Mouse (Mus musculus) B cell, adult 2 months (primary cell): Measurements from ENCODE around the gene Bbs9.

Experiments
- DNase-seq, 2 experiments: peaks; one replicate each; pipeline ENCODE4 v3.0.0; 2022

Gene Bbs9

DNA sequence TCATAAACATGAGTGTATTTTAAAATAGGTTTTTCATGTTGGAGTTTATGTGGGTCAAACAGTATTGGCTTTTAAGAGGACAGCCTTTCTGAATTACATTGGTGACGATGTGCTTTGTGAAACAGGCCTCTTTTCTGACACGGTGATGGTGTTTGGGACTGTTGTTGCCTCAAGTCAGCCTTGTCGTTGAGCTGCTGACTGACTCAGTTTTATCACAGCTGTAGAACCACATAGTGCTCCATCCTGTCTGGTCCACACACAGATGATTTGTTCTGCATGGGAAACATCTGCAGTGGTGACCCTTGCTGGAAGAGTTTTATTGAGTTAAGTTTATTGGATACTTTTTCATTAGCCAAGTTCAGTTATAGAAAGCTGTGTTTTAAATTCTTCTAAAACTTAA, 283.0 kb downstream of the Bbs9 start:
- no peak for DNase-seq

GRCm38 (mm10) chr9:22759241-22759640, 283.7 kb downstream of the Bbs9 start:
- no peak for DNase-seq

- DNase-seq: no peak
Measured at GRCm38 (mm10) chr9:22760376-22760775, 284.9 kb downstream of the Bbs9 start.

DNA sequence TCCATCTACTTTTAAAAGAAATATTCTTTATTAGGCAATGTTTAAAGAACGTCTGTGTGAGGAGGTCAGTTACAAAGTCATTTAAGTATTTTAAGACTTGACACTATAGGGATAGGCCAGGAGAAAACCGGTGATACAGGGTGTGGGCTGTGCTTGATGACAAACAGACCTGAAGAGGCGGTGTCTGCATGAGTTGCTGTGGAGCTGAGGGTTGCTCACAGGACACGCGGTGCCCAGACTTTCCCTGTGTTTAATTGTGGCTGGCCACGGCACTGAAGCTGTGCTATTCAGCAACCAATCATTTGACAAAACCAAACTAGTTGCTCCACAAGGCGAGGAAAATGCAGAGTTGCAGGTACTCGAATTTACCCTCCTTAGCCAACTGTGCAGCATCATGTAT, 286.0 kb downstream of the Bbs9 start:
- DNase-seq: no peak

DNA sequence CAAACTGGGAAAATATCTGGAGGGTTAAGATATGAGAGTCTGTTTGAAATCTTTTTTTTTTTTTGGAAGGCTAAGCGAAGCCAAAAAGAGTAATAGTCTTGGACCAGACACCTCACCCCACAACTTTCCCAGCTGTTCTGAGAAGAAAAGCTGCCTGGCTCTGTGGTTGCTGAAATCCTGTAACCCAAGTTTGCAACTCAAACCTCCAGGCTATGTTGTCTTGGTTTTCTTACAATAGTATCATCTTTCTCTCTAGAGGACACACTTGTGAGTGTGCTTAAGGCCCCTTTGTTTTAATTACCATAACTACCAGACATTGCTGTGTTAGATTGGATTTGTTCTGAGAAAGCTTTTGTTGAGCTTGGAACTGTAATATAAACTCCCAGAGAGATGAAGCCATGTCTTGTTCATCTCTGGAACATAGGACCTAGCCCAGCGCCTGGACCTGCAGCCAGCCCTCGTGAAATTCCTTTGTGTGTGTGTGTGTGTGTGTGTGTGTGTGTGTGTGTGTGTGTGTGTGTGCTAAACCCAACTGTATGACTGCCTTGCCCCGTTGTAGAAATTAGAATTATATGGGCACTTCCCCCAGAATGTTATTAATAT, 290.2 kb downstream of the Bbs9 start:
- DNase-seq: no peak

DNA sequence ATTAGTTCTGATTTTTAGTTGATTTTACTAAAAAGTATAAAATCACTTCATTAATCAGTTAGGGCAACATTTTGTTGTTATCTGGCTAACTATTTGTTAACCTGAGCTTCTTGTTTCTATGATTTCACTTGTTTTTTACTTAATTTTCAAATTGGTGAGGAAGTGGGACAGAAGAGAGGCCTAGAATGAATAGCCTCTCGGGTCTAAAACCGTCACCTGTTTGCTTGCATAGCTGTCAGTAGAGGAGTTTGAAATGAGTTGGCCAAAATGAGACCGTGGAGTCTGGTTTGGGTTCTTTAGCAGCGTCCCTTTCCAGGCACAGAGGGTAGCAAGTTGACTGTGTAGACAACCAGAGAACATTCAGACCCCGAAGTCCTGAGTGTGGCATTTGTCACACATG, 291.6 kb downstream of the Bbs9 start:
- DNase-seq: no peak

DNA sequence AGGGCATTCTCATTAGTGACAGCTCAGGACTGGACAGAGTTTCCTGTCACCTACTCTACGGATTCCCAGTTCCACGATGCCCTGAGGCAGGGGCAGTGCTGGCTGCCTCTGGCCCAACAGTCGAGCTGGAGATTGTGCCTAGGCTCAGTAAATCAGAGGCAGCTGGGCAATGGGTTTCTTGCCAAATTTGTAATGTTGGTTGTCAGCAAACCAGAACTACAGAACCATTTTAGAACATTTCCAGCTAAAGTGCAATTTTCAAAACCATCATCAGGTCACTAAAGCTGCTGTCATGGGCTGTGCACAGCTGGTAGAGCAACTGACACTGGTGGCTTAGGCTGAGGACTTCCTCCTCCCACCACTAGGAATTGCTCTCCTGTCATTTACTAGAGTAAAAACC, 292.3 kb downstream of the Bbs9 start:
- no peak for DNase-seq

GRCm38 (mm10) chr9:22771785-22772184, 296.3 kb downstream of the Bbs9 start:
- no peak for DNase-seq

DNA sequence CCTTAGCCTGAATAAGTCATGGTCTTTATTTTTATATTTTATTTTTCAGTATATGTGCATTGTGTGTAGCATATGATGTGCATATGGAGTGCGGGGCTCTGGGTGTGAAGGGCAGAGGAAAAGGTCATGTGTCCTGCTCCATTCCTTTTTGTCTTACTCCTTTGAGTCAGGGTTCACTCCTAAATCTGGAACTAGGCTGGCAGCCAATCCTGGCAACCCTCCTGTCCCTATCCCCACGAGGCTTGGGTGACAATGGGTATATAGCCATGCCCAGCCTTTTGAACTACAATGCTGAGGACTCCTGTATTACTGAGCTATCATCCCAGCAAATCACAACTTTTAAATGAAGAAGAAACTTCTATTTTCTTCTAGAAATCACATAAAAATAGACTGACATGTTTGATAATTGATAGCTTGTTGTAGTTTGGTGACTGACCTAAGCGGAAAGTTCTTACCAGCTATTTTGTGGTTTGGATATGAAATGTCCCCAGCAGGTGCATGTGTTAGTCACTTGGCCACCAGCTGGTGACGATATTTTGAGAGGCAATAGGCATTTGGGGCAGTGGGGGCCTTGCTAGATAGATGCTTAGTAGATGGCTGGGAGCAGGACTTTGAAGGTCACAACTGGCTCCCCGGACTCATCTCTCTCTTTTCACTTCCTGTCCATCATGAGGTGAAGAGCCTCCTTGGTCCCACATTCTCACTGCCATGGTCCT, 300.9 kb downstream of the Bbs9 start:
- no peak for DNase-seq

- DNase-seq: no peak
Measured at GRCm38 (mm10) chr9:22777425-22777824, 301.9 kb downstream of the Bbs9 start.

DNA sequence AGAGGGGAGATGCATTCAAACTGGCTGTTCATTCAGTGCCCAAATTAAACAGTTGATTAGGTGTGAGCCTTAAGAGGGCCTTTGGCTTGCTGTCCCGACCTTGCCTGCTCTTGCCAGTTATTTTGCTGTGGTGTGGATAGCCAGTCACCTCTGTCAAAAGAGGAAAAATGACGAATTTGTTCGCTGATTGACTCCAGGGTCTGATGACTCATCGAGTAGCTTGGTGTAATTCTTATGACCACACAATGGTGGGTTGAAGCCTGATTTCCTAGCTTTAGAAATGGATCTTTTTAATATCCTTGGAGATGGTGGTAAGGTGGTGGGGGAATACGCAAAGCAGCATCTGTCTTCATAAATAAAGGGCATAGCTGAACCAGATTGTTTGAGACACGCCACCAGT, 304.1 kb downstream of the Bbs9 start:
- no peak for DNase-seq

DNA sequence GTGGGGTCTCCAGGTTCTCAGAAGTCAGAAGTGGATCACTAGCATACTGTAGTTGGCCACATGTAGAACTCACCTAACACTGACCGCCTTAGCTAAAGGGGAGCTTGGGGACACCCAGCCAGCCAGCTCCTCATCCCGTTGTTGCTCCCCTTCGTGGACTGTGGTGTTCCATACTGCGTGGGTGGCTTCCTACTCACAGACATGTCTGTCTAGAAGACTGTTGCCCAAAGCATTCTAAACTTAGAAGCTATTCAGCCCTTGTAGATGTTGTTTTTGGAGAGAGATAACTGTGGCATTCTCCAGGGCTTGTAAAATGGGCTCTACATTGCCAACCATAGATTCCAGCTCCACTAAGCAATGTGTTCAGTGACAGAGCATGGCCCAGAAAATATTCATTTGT, 310.5 kb downstream of the Bbs9 start:
- no peak for DNase-seq

DNA sequence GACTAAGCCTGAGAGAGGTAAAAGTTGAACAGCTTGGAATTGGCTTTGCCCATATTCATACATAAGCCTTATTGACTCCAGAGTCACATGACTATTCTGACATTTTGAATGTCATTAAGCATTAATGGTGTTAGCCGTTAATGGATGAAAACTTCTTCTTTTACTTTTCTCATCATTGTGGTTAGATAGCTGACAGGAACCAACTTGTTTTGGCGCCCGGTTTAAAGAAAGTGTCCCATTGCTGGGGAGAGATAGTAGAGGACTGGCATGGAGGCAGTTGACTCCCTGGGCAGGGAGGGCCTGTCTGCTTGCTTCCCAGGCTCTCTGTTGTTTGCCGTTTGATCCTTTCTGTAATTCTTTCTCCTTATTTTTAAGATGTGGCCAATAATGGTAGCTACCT, 312.9 kb downstream of the Bbs9 start:
- no peak for DNase-seq

DNA sequence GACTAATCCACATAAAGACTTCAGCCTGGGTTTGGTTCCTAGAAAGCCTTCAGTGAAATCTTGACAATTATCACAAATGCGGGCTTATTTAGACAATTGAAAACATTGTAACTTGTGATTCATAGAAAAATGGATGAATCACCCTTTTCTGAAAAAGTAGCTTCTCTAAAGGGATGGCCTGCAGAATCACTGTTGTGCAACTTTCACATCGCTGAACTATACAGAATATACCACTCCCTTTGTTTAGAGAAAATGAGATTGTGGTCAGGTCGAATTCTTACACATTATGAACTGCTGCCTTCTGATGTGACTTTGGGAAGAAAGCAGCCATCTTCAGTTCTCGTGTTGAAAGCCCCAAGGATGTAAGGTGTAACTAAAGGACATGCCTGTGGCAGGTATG, 313.3 kb downstream of the Bbs9 start:
- no peak for DNase-seq

DNA sequence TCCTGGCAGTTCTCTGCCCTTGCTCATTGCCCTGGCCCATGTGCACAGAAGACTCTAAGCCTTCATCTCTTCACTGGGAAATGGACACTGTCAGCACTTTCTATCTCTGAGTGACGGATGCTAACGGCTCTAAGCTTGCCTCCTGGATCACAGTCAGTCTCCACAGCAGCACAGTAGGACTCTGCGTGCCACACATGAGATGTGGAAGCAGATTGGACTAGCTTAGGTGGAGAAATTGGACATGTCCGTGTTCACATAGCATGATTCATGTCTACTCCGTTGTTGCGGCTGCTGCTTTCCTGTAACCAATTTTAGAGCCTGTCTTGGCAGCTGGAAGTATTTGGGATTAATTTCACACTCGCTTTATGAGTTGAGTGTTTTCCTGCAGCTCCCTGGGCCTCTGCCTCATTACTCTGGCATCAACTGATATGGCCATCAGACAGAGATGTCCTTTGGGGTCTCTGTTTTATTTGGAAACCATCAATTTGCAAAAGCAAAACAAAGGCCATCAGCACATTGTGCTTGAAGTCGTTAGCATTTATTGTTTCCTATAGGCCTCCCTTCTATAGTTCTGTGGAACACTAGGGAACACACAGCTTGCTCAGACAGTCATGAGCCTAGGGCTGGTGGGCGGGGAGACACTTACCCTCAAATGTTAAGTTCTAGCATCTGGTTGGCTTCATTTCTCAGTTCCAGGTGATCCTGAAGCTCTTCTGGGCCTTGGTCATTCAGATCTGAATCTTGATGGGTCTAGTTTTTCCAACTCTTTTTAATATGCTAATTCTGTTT, 314.1 kb downstream of the Bbs9 start:
- no peak for DNase-seq

DNA sequence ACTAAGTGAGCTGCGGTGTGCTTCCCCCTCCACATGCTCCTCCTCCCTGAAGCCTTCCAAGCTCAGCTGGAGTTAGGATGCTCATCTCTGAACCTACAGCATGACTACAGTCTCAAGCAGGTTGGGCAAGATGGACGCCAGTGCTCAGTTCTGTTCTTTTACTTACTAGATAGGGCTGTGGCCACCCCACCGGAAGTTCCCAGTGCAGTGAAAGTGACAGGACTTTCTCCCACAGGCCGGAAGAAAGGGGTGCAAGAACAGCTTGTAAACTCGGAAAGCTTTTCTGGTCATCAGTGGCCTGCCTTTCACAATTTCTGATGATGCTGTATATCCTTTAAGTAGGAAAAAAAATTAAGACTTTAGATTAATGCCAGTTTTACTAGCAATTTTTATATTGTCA, 315.7 kb downstream of the Bbs9 start:
- DNase-seq: no peak

- no peak for DNase-seq
Measured at GRCm38 (mm10) chr9:22791750-22792149, 316.2 kb downstream of the Bbs9 start.

DNA sequence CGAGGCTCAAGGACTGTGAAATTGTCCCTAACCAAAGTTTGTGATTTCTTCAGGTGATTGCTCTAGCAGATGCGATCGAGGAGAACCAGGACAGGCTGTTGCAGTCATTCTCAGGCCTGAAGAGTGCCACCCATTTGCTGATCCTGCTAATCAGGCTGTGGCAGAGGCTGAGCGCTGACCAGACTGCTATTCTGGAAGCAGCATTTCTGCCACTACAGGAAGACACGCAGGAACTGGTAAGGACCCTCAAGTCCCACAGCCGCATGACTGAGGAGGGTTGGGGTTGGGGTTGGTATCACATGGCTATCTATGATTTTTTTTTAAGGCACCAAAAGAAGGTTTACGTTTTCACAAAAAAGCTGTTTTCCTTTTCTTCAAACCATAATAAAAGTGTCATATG, 318.2 kb downstream of the Bbs9 start:
- DNase-seq: no peak

DNA sequence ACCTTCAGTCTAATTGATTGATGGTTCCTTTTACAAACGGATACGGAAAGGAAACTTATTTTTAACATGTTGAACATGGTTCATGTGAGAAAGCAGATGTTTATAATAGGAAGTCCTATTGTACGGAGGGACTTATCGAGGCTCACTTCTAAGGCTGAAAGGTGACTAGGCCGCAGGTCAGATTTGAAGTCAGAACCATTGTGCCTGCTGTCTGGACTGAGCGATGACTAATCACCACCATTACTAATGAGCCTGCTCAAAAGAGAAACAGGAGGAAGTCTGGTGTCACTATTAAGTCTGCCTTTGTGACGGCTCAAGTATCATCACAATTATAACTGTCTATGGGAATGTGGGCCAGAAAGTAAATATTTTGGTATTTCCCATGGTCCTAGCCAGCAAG, 325.2 kb downstream of the Bbs9 start:
- no peak for DNase-seq

- no peak for DNase-seq
Measured at GRCm38 (mm10) chr9:22805981-22806380, 330.5 kb downstream of the Bbs9 start.

DNA sequence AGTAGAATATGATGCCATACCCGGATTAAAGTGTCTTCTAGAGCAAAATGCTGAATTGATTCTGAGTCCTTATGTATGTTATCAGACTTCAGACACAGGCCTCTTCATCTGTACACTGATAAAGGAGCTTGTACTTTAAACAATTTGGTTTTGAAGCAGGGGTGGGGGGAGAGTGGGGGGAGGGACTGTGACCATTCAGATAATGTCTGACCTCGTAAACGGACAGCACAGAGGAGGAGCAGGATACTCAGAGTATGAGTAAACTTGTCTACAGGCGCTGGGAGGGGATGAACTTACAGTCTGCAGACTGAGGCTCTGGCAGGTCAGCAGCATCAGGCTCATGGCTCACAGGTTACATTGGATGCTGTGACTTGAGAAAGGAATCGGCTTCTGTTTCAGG, 331.0 kb downstream of the Bbs9 start:
- DNase-seq: no peak

DNA sequence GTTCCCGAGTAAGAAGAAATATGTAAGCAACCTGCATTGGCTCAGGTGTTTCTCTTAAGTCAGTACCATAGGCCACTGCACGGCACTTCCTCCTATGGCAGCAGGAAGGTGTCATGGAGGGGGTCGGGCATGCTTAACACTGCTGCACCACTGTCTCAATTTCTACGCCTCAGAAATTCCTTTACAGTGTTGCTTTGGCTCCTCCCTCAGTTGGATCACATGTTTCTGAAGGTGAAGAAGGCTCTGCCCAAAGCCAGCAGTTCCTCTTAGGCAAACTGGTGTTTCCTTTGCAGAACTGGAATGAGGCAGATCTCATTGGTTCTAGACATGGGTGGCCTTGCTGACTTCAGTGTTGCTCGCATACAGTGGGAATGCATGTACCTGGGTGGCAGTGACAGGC, 332.2 kb downstream of the Bbs9 start:
- no peak for DNase-seq

GRCm38 (mm10) chr9:22809621-22810126, 334.2 kb downstream of the Bbs9 start:
- DNase-seq: no peak

DNA sequence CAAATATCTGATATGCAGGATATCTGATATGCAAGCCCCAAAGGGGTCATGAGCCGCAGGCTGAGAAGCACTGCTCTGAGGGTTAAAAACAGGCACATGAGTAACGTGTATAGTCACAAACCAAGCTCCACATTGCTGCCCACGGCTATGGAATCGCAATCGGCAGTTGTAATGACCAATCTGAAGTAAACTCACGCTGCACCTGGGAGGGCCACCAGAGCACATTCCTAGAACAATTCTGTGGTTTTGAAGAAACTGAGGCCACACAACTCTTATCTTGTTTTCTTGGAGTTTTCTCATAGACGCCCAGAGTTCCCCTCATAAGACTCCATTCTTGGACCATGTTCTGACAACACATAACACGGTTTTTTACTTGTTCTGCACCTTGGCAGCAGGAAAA, 334.9 kb downstream of the Bbs9 start:
- DNase-seq: no peak
